Mouse (Mus musculus): ENCODE measurements around the gene Cfap61.

GRCm38 (mm10) chr2:146217227-146217980 lies 282.8 kb downstream of the Cfap61 start:
- TF ChIP-seq EP300 (optimal IDR thresholded peaks at IDR 0.05): no peak
- no peak for TF ChIP-seq CTCF (IDR thresholded peaks at IDR 0.05; ENCODE audit: low read depth)

Measured in stomach, postnatal 0 days (tissue).